ENCODE assay signal across 34 mouse cellular contexts in genomic region chr6:6660072-6660471, GRCm38 (mm10).
"Had no signal": no experiment of that assay in that cellular context is flagged by ENCODE, and none has a peak within 500 bp of the region (broad histone marks: within the 10 kb centered on the region; RNA-seq: fewer than 3 reads in every experiment).

No protein-coding gene starts in this region.

- H3K4me2 ChIP-seq: heart, embryonic 12.5 days; heart, embryonic 13.5 days; heart, embryonic 15.5 days; hindbrain, embryonic 12.5 days; hindbrain, embryonic 13.5 days; hindbrain, embryonic 14.5 days; hindbrain, embryonic 15.5 days; intestine, embryonic 15.5 days; kidney, embryonic 15.5 days had no signal

- H3K9me3 ChIP-seq: heart, embryonic 12.5 days; heart, embryonic 13.5 days; heart, embryonic 15.5 days; hindbrain, embryonic 10.5 days; hindbrain, embryonic 12.5 days; hindbrain, embryonic 13.5 days; hindbrain, embryonic 15.5 days; intestine, embryonic 15.5 days; kidney, embryonic 15.5 days had no signal

- H3K9ac ChIP-seq: heart, embryonic 12.5 days; heart, embryonic 13.5 days; heart, embryonic 15.5 days; hindbrain, embryonic 12.5 days; hindbrain, embryonic 13.5 days; hindbrain, embryonic 14.5 days; hindbrain, embryonic 15.5 days; intestine, embryonic 15.5 days; kidney, embryonic 15.5 days had no signal

- DNase-seq: heart, postnatal 10 days; heart, postnatal 14 days; heart, postnatal 36 days; heart, postnatal 4 days; kidney, adult 11 months; kidney, adult 18-20 months; kidney, adult 2 months; kidney, adult 8-10 months; kidney, adult 9 months; kidney, postnatal 10 days; kidney, postnatal 14 days; kidney, postnatal 25 days; kidney, postnatal 36 days; kidney, postnatal 4 days; layer of hippocampus, adult 9-11 months; layer of hippocampus, postnatal 36 days had no signal

- ATAC-seq: hindbrain, embryonic 16.5 days; hindbrain, postnatal 0 days; inflammation-experienced regulatory T-cells, adult 6 months; intestine, embryonic 15.5 days; intestine, embryonic 16.5 days; intestine, postnatal 0 days had no signal

- H3K4me3 ChIP-seq: heart, embryonic 12.5 days; heart, embryonic 13.5 days; heart, embryonic 15.5 days; hindbrain, embryonic 10.5 days; hindbrain, embryonic 12.5 days; hindbrain, embryonic 13.5 days; hindbrain, embryonic 15.5 days; intestine, embryonic 15.5 days; kidney, embryonic 15.5 days; layer of hippocampus, adult 2 months; left cerebral cortex, adult 2 months had no signal

- H3K27ac ChIP-seq: heart, embryonic 13.5 days; heart, embryonic 15.5 days; hindbrain, embryonic 10.5 days; hindbrain, embryonic 12.5 days; hindbrain, embryonic 13.5 days; hindbrain, embryonic 14.5 days; hindbrain, embryonic 15.5 days; hindbrain, postnatal 0 days; intestine, embryonic 15.5 days; kidney, embryonic 15.5 days; kidney, postnatal 0 days; layer of hippocampus, adult 2 months; left cerebral cortex, adult 2 months had no signal

- H3K36me3 ChIP-seq: heart, embryonic 12.5 days; heart, embryonic 13.5 days; heart, embryonic 15.5 days; hindbrain, embryonic 10.5 days; hindbrain, embryonic 12.5 days; hindbrain, embryonic 13.5 days; hindbrain, embryonic 15.5 days; intestine, embryonic 15.5 days; kidney, embryonic 15.5 days had no signal

- H3K27me3 ChIP-seq: heart, embryonic 12.5 days; heart, embryonic 13.5 days; heart, embryonic 15.5 days; hindbrain, embryonic 12.5 days; hindbrain, embryonic 13.5 days; hindbrain, embryonic 15.5 days; intestine, embryonic 15.5 days; kidney, embryonic 15.5 days had no signal

- H3K4me1 ChIP-seq: heart, embryonic 12.5 days; heart, embryonic 13.5 days; heart, embryonic 15.5 days; hindbrain, embryonic 10.5 days; hindbrain, embryonic 12.5 days; hindbrain, embryonic 13.5 days; hindbrain, embryonic 15.5 days; intestine, embryonic 15.5 days; kidney, embryonic 15.5 days had no signal
